Mouse (Mus musculus): ENCODE results near the gene Obp2a.

DNA sequence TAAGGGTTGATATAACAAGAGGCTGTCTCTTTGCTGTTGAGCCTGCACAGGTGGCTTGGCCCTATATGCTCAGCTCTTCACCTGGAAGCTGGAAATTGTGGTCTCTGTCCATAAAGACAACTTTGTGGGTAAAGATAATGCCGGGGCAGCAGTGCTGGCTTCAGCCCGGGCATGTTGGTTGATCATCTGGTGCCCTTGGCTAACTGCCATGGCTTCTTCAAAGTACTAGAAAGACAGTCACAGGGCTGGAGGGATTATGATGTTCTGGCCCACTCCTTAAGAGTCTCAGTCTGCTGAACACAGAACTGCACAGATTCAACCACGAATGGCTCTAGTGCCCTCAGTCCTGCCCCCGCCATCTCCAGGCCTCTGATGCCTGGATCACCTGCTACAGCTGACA is 42.6 kb upstream of the Obp2a start:
- TF ChIP-seq CTCF (IDR thresholded peaks at IDR 0.05; ENCODE audit: insufficient read depth, low read length) (no peak), POLR2A (IDR thresholded peaks at IDR 0.05; ENCODE audit: borderline replicate concordance, extremely low read depth, low read depth, low read length) (no peak)

Data from lung, adult 2 months (tissue).